Mouse (Mus musculus): ENCODE data around the gene Ramp1. TPM values are rescaled to one million over a fixed set of nuclear protein-coding genes. Genes with fewer than 3 reads are reported as not detected.
A peak's percentile ranks its signal among the peaks of the same experiment; 100 is the strongest.

Ramp1 gene
- polyA plus RNA-seq (2016; fragmentation: Nextera tagmentation; extraction: Ambion mirVana) = 0.47 and 0.48 TPM in 2 replicates

- Histone ChIP-seq H3K4me3 (peak within 1 kb of the TSS; percentile 54), H3K9me3 (replicated peaks) (no peaks in the 10 kb centered on the region), H3K27ac (replicated peaks) (peak within 1 kb of the TSS; percentile 55; the same call in 1 of the 2 replicates), H3K36me3 (no peaks in the 10 kb centered on the region), H3K4me1 (peaks cover 33% of the 10 kb centered on the region), H3K27me3 (ENCODE audit: low read depth, poor library complexity, severe bottlenecking) (peaks cover 51% of the 10 kb centered on the region)
- 7% methylated on average over 37 of the region's 37 CpGs for WGBS
- peak; percentile 20 for DNase-seq (ENCODE audit: low spot score)
Measured at GRCm38 (mm10) chr1:91179533-91180173, at the start of gene Ramp1. Gene Ramp1, plus strand, starts transcription at chr1:91179822.

DNA sequence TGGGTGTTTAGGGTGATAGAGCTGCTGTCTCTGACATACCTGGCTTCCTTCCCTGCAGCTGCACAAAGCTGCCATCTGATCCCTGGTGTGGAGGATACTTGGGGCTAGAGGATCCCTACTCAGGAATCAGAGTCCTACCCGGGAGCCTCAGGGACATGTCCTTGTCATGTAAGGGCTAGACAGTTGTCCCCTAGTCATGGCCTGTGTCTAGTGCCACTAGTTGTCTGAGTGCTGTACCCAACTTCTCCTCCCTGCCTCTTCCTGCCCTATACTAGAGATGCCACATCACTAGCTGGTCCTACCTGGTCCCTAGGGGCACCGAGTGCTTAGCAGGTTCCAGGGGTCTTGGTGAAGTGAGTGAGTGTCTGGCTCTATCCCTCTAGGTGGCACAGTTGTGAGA lies 42.6 kb upstream of the Ramp1 start:
- DNase-seq (ENCODE audit: low spot score) = no peak
- WGBS = 83% methylated on average over 2 of the region's 2 CpGs
- H3K9me3 ChIP-seq (replicated peaks) = no peaks in the 10 kb centered on the region
- H3K4me3 ChIP-seq = no peak overlapping the region
- H3K27me3 ChIP-seq (ENCODE audit: low read depth, poor library complexity, severe bottlenecking) = no peaks in the 10 kb centered on the region
- no peak overlapping the region for H3K27ac ChIP-seq (replicated peaks)
- 0 out of 2 replicates have a peak, but pooled peaks cover 3% of the 10 kb centered on the region for H3K4me1 ChIP-seq
- no peaks in the 10 kb centered on the region for H3K36me3 ChIP-seq

GRCm38 (mm10) chr1:91144813-91145212 lies 34.8 kb upstream of the Ramp1 start, which contains the start of gene Rbm44:
Gene Rbm44, plus strand, starts transcription at chr1:91145089.
- WGBS = 77% methylated on average over 20 of the region's 20 CpGs
- DNase-seq (ENCODE audit: low spot score) = no peak
- H3K9me3 ChIP-seq (replicated peaks) = no peaks in the 10 kb centered on the region
- H3K36me3 ChIP-seq = no peaks in the 10 kb centered on the region
- H3K4me3 ChIP-seq = no peak within 1 kb of the TSS
- no peak within 1 kb of the TSS for H3K27ac ChIP-seq (replicated peaks)
- no peaks in the 10 kb centered on the region for H3K4me1 ChIP-seq
- H3K27me3 ChIP-seq (ENCODE audit: low read depth, poor library complexity, severe bottlenecking) = no peaks in the 10 kb centered on the region

DNA sequence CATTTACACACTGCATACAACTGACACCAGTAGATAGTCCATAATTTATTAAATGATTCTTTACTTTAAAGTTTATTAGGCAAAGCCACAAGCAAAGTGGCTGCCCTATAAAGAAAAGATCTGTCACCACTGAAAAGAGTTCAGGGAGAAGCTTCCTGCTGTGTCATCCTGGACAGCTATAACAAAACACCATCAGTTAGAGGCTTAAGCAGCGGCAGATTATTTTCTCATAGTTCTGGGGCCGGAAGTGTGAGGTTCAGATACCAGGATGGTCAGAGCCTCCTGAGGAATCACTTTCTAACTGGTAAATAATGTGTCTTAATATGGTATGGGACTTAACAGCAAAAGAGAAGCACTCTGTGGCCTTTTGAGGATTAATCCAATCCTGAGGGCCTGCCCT lies 28.1 kb upstream of the Ramp1 start:
- DNase-seq (ENCODE audit: low spot score) = no peak
- Histone ChIP-seq H3K9me3 (replicated peaks) (no peaks in the 10 kb centered on the region), H3K4me1 (no peaks in the 10 kb centered on the region), H3K4me3 (no peak overlapping the region), H3K27ac (replicated peaks) (no peak overlapping the region), H3K36me3 (no peaks in the 10 kb centered on the region), H3K27me3 (ENCODE audit: low read depth, poor library complexity, severe bottlenecking) (no peaks in the 10 kb centered on the region)
- WGBS = 72% methylated on average over 2 of the region's 2 CpGs

- Histone ChIP-seq H3K36me3 (no peaks in the 10 kb centered on the region), H3K27me3 (ENCODE audit: low read depth, poor library complexity, severe bottlenecking) (no peaks in the 10 kb centered on the region), H3K9me3 (replicated peaks) (no peaks in the 10 kb centered on the region), H3K4me3 (no peak overlapping the region), H3K4me1 (no peaks in the 10 kb centered on the region), H3K27ac (replicated peaks) (no peak overlapping the region)
- no peak for DNase-seq (ENCODE audit: low spot score)
- WGBS = 84% methylated on average over 6 of the region's 6 CpGs
Measured at GRCm38 (mm10) chr1:91166798-91167197, 12.8 kb upstream of the Ramp1 start.

GRCm38 (mm10) chr1:91169157-91169556 lies 10.5 kb upstream of the Ramp1 start:
- DNase-seq (ENCODE audit: low spot score) = no peak
- no peak overlapping the region for H3K27ac ChIP-seq (replicated peaks)
- whole genome bisulfite sequencing = 82% methylated on average over 4 of the region's 4 CpGs
- H3K36me3 ChIP-seq = no peaks in the 10 kb centered on the region
- H3K27me3 ChIP-seq (ENCODE audit: low read depth, poor library complexity, severe bottlenecking) = no peaks in the 10 kb centered on the region
- H3K4me3 ChIP-seq = no peak overlapping the region
- no peaks in the 10 kb centered on the region for H3K9me3 ChIP-seq (replicated peaks)
- no peaks in the 10 kb centered on the region for H3K4me1 ChIP-seq

- Histone ChIP-seq H3K4me1 (peaks cover 5% of the 10 kb centered on the region), H3K9me3 (replicated peaks) (no peaks in the 10 kb centered on the region), H3K27ac (replicated peaks) (no peak overlapping the region), H3K36me3 (no peaks in the 10 kb centered on the region), H3K27me3 (ENCODE audit: low read depth, poor library complexity, severe bottlenecking) (peaks cover 20% of the 10 kb centered on the region), H3K4me3 (no peak overlapping the region)
- 94% methylated on average over 5 of the region's 5 CpGs for WGBS
- DNase-seq (ENCODE audit: low spot score) = no peak
Measured at GRCm38 (mm10) chr1:91174796-91175195, 4.8 kb upstream of the Ramp1 start.

- 61% methylated on average over 3 of the region's 3 CpGs for WGBS
- Histone ChIP-seq H3K36me3 (no peaks in the 10 kb centered on the region), H3K27ac (replicated peaks) (no peak overlapping the region), H3K9me3 (replicated peaks) (no peaks in the 10 kb centered on the region), H3K4me3 (no peak overlapping the region), H3K27me3 (ENCODE audit: low read depth, poor library complexity, severe bottlenecking) (peaks cover 33% of the 10 kb centered on the region), H3K4me1 (peaks cover 17% of the 10 kb centered on the region)
- no peak for DNase-seq (ENCODE audit: low spot score)
Measured at GRCm38 (mm10) chr1:91176026-91176425, 3.6 kb upstream of the Ramp1 start.

GRCm38 (mm10) chr1:91176871-91177270 lies 2.8 kb upstream of the Ramp1 start:
- Histone ChIP-seq H3K4me1 (peaks cover 26% of the 10 kb centered on the region), H3K27ac (replicated peaks) (no peak overlapping the region), H3K27me3 (ENCODE audit: low read depth, poor library complexity, severe bottlenecking) (peaks cover 41% of the 10 kb centered on the region), H3K36me3 (no peaks in the 10 kb centered on the region), H3K4me3 (no peak overlapping the region), H3K9me3 (replicated peaks) (no peaks in the 10 kb centered on the region)
- no peak for DNase-seq (ENCODE audit: low spot score)
- WGBS = 83% methylated on average over 4 of the region's 4 CpGs

DNA sequence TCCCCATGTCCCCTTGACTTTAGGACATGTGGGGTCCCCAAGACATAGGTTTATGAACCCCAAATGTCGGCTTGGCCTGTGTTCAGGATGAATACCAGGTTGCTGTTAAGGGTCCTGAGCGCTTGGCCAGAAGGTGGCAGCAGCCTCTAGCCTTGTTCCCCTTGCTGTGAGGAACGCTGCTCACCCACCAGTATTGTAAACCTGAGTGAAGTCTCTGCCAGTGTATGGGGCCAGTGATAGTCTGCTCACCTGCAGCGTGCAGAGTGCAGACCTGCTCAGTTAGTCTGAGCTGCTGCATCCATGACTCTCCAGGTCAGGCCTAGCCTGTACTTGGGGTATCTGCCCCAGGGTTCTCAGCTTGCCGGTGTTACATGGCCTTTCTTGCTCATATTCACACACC lies 536 bp upstream of the Ramp1 start:
- Histone ChIP-seq H3K4me1 (peaks cover 33% of the 10 kb centered on the region), H3K36me3 (no peaks in the 10 kb centered on the region), H3K27me3 (ENCODE audit: low read depth, poor library complexity, severe bottlenecking) (peaks cover 51% of the 10 kb centered on the region), H3K9me3 (replicated peaks) (no peaks in the 10 kb centered on the region), H3K27ac (replicated peaks) (no peak overlapping the region), H3K4me3 (no peak overlapping the region)
- WGBS = 34% methylated on average over 5 of the region's 5 CpGs
- peak; percentile 47 for DNase-seq (ENCODE audit: low spot score)

GRCm38 (mm10) chr1:91180174-91180565 lies 548 bp downstream of the Ramp1 start:
- H3K27me3 ChIP-seq (ENCODE audit: low read depth, poor library complexity, severe bottlenecking) = peaks cover 51% of the 10 kb centered on the region
- H3K4me1 ChIP-seq = peaks cover 33% of the 10 kb centered on the region
- WGBS = 6% methylated on average over 14 of the region's 14 CpGs
- DNase-seq (ENCODE audit: low spot score) = no peak
- peak overlapping the region; percentile 54 for H3K4me3 ChIP-seq
- H3K9me3 ChIP-seq (replicated peaks) = no peaks in the 10 kb centered on the region
- no peaks in the 10 kb centered on the region for H3K36me3 ChIP-seq
- H3K27ac ChIP-seq (replicated peaks) = peak overlapping the region; percentile 55; the same call in 1 of the 2 replicates

DNA sequence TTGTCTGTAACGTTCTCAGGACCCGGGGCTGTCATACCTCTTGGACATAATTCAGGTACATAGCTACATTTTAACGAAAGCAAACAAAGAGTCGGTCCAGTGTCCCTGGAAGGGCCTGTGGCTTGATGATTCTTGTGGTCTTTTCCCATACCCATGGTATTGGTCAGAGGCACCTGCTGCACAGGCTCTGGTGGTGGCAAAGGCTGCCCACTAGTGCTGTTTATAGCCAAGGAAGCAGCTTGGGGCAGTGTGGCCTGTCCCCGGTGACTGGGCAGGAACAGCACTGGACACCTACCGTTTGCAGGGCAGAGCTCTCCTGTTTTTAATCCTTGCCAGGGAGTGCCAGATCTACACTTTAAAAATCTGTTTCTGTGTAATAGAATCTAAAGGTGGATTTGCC lies 1.1 kb downstream of the Ramp1 start:
- WGBS = 82% methylated on average over 6 of the region's 6 CpGs
- Histone ChIP-seq H3K9me3 (replicated peaks) (no peaks in the 10 kb centered on the region), H3K27me3 (ENCODE audit: low read depth, poor library complexity, severe bottlenecking) (peaks cover 51% of the 10 kb centered on the region), H3K4me1 (peaks cover 33% of the 10 kb centered on the region), H3K4me3 (no peak overlapping the region), H3K36me3 (no peaks in the 10 kb centered on the region), H3K27ac (replicated peaks) (no peak overlapping the region)
- DNase-seq (ENCODE audit: low spot score) = no peak

DNA sequence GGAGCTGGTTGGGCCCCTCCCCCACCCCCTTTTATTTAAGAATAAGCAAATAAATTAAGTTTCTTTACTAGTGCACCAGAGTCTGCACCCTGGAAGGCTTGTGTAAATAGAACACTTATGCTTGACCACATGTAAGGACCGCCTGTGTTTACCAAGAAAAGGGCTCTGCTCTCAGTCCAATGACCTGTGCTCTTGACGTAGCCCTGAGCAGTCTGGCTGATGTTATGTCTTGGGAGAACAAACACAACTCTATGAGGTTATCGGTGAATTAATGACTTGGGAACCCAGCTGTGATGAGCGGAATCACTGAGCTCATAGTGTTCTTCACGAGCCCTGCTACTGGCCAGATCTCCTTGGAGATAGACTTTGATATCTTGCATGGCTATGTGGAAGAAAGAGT lies 1.6 kb downstream of the Ramp1 start:
- WGBS = 60% methylated on average over 5 of the region's 5 CpGs

More for the DNA sequence above, 1.6 kb downstream of the Ramp1 start:
- Histone ChIP-seq H3K36me3 (no peaks in the 10 kb centered on the region), H3K4me3 (no peak overlapping the region), H3K9me3 (replicated peaks) (no peaks in the 10 kb centered on the region), H3K4me1 (peaks cover 33% of the 10 kb centered on the region), H3K27me3 (ENCODE audit: low read depth, poor library complexity, severe bottlenecking) (peaks cover 51% of the 10 kb centered on the region), H3K27ac (replicated peaks) (no peak overlapping the region)
- no peak for DNase-seq (ENCODE audit: low spot score)
